Mouse (Mus musculus) hindbrain, postnatal 0 days (tissue): ENCODE measurements around the gene Cd180. TPM values are rescaled to one million over a fixed set of nuclear protein-coding genes. Genes with fewer than 3 reads are reported as not detected.

ENCODE experiments used
- ATAC-seq: fragments of 200-750 bp; cut with Nextera tagmentation; 2 replicates; pipeline ENCODE4 v1.8.0; 2017; ENCODE audit warnings: mild to moderate bottlenecking, moderate TSS enrichment, moderate library complexity
- DNase-seq: peaks from one replicate; pipeline ENCODE4 v3.0.0-alpha.2; 2015; ENCODE audit warnings: low spot score
- H3K27ac ChIP-seq: fragments of 300-500 bp; sonication (generic); 2 replicates; pipeline ENCODE4 v1.5.1; 2014; ENCODE audit warnings: mild to moderate bottlenecking
- H3K27me3 ChIP-seq: fragments of 300-500 bp; sonication (generic); 2 replicates; pipeline ENCODE4 v1.6.1; 2014; ENCODE audit warnings: low read length, mixed read lengths; ENCODE audit not compliant: insufficient read depth
- H3K36me3 ChIP-seq: fragments of 300-500 bp; sonication (generic); 2 replicates; pipeline ENCODE4 v1.6.1; 2014; ENCODE audit warnings: low read length, mixed read lengths; ENCODE audit not compliant: insufficient read depth
- H3K4me1 ChIP-seq: fragments of 300-500 bp; sonication (generic); 2 replicates; pipeline ENCODE4 v1.6.1; 2014; ENCODE audit warnings: antibody characterized with exemption, low read length, mixed read lengths; ENCODE audit not compliant: insufficient read depth
- H3K4me2 ChIP-seq: fragments of 300-500 bp; sonication (generic); 2 replicates; pipeline ENCODE4 v1.6.1; 2014; ENCODE audit warnings: low read depth, mild to moderate bottlenecking, low read length, moderate library complexity, mixed read lengths
- H3K4me3 ChIP-seq: fragments of 300-500 bp; sonication (generic); 2 replicates; pipeline ENCODE4 v1.5.1; 2014; ENCODE audit warnings: low read length
- H3K9ac ChIP-seq: fragments of 300-500 bp; sonication (generic); replicated peaks from 2 replicates; pipeline ENCODE4 v1.6.1; 2014; ENCODE audit warnings: mild to moderate bottlenecking, low read length, moderate library complexity, mixed read lengths
- H3K9me3 ChIP-seq: fragments of 300-500 bp; sonication (generic); 2 replicates; pipeline ENCODE4 v1.6.1; 2016; ENCODE audit warnings: low read length, mixed read lengths
- CTCF ChIP-seq: IDR thresholded peaks from 2 replicates; pipeline ENCODE4 v1.5.1; 2016; ENCODE audit warnings: antibody characterized with exemption, control low read depth, low read depth
- WGBS: fragments of 180-500 bp; shearing (Covaris S2); extraction: QIAGEN DNeasy Blood & Tissue Kit; methylation state at CpG from one replicate; pipeline ENCODE4 v1.1.7; 2014; 5-methylcytosine and 5-hydroxymethylcytosine counted together
- polyA plus RNA-seq: library from polyadenylated mRNA; unstranded; fragments of >200 nt; fragmentation: Nextera tagmentation; extraction: Ambion mirVana; gene quantifications from 2 replicates; pipeline ENCODE4 v1.2.1, GENCODE M21; 2015
- total RNA-seq: library from RNA; depleted of rRNA; stranded (reverse); fragments of >200 nt; gene quantifications from 2 replicates; pipeline ENCODE4 v1.2.3, GENCODE M21; 2014; rRNA removed

Gene Cd180
- total RNA-seq: 0.68 and 1.9 TPM in 2 replicates
- 1.1 and 1.4 TPM in 2 replicates for polyA plus RNA-seq

GRCm38 (mm10) chr13:102693341-102693801, at the start of gene Cd180:
Cd180 (plus strand) TSS chr13:102693558.
- Histone ChIP-seq H3K4me3 (no peak within 1 kb of the TSS), H3K27me3 (no peaks in the 10 kb centered on the region), H3K9me3 (no peaks in the 10 kb centered on the region), H3K4me1 (no peaks in the 10 kb centered on the region), H3K27ac (no peak within 1 kb of the TSS), H3K9ac (no peak within 1 kb of the TSS), H3K4me2 (no peak within 1 kb of the TSS), H3K36me3 (no peaks in the 10 kb centered on the region)
- DNase-seq (peak; percentile 48), ATAC-seq (peak; percentile 59; the same call in 1 of the 2 replicates)
- no peak for TF ChIP-seq CTCF
- WGBS: 60% methylated on average over 8 of the region's 8 CpGs

GRCm38 (mm10) chr13:102644344-102644743, 49.0 kb upstream of the Cd180 start:
- ATAC-seq (no peak), DNase-seq (peak; percentile 18)
- no peak for TF ChIP-seq CTCF
- no peaks in the 10 kb centered on the region for H3K27me3 ChIP-seq
- H3K9me3 ChIP-seq: no peaks in the 10 kb centered on the region
- H3K4me1 ChIP-seq: peaks cover 5% of the 10 kb centered on the region; the same call in 1 of the 2 replicates
- no peak overlapping the region for H3K9ac ChIP-seq
- no peaks in the 10 kb centered on the region for H3K36me3 ChIP-seq
- H3K27ac ChIP-seq: no peak overlapping the region
- H3K4me2 ChIP-seq: peak overlapping the region; percentile 42
- no peak overlapping the region for H3K4me3 ChIP-seq
- 22% methylated on average over 8 of the region's 8 CpGs for WGBS

DNA sequence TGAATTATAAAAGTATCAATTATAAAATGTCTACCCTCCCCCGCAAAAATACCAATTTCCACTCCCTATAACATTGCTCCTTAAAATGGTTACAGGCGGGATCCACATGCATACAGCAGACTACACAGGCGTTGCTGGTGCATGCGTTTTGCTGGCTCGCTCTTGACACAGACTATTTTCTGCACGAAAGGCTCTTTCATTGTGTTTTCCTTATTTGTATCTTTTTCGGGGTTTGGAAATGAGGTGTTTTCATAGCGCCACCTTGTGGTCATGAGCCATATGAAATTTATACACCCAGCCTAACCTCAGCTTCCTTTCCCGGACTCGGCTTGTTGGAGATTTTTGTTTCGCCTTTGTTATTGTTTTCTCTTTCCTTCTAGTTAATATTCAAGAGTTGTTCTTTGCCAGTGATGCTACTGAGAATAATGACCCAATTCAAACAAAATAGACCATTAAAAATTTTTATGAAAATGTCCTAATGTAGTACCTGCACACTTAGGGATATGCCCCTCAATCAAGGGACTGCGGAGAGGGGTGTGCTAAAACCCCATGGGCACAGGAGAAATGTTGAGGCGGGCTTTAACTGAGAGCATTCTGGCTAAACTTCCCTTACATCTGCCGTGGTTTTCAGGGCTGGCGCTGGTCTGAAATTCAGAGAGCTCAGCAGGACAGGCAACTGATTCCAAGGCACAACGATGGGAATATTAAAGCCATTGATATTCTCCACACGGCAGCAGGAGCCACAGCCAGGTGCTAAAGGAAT, 48.4 kb upstream of the Cd180 start:
- no peaks in the 10 kb centered on the region for H3K9me3 ChIP-seq
- H3K9ac ChIP-seq: no peak overlapping the region
- peak overlapping the region; percentile 42 for H3K4me2 ChIP-seq
- DNase-seq (peak; percentile 93), ATAC-seq (peak; percentile 83)
- H3K4me3 ChIP-seq: peak overlapping the region; percentile 3; the same call in 1 of the 2 replicates
- 14% methylated on average over 17 of the region's 17 CpGs for WGBS
- no peaks in the 10 kb centered on the region for H3K36me3 ChIP-seq
- no peak overlapping the region; the same call in 1 of the 2 replicates for H3K27ac ChIP-seq
- H3K4me1 ChIP-seq: peaks cover 5% of the 10 kb centered on the region; the same call in 1 of the 2 replicates
- peak; percentile 88 for TF ChIP-seq CTCF
- H3K27me3 ChIP-seq: no peaks in the 10 kb centered on the region

DNA sequence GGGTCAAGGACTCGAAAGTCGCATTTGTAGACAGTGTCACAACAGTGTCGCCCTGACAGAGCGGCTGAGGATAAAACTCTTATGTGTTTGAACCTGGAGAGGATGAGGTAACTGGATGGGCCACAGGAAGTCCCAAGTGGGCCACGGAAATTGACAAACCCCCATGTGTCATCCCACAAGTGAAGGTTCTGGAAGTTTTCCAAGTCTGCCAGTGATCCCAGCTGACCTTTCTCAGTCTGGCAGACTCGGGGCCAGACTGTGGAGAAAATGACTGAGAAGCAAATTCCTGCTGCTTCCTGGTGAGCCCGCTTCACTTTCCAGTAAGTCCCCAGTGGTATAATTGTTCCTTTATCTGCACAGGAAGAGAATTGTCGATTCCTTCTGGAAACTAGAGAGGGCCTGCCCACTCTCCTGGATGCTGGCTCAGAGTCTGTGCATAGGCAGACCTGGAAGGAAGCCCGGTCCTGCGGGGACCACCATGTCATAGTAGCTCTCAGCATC, 47.0 kb upstream of the Cd180 start:
- H3K27ac ChIP-seq: peak overlapping the region; percentile 36; the same call in 1 of the 2 replicates
- 51% methylated on average over 10 of the region's 10 CpGs for WGBS
- TF ChIP-seq CTCF: no peak
- no peak overlapping the region for H3K9ac ChIP-seq
- H3K9me3 ChIP-seq: no peaks in the 10 kb centered on the region
- H3K27me3 ChIP-seq: no peaks in the 10 kb centered on the region
- ATAC-seq: no peak
- H3K4me3 ChIP-seq: no peak overlapping the region
- no peaks in the 10 kb centered on the region for H3K36me3 ChIP-seq
- 0 out of 2 replicates have a peak overlapping the region, but pooled peaks have one; percentile 2 for H3K4me2 ChIP-seq
- DNase-seq: peak; percentile 50
- peaks cover 5% of the 10 kb centered on the region; the same call in 1 of the 2 replicates for H3K4me1 ChIP-seq

GRCm38 (mm10) chr13:102647511-102647910, 45.8 kb upstream of the Cd180 start:
- Histone ChIP-seq H3K9ac (no peak overlapping the region), H3K36me3 (no peaks in the 10 kb centered on the region)
- ATAC-seq: no peak

DNA sequence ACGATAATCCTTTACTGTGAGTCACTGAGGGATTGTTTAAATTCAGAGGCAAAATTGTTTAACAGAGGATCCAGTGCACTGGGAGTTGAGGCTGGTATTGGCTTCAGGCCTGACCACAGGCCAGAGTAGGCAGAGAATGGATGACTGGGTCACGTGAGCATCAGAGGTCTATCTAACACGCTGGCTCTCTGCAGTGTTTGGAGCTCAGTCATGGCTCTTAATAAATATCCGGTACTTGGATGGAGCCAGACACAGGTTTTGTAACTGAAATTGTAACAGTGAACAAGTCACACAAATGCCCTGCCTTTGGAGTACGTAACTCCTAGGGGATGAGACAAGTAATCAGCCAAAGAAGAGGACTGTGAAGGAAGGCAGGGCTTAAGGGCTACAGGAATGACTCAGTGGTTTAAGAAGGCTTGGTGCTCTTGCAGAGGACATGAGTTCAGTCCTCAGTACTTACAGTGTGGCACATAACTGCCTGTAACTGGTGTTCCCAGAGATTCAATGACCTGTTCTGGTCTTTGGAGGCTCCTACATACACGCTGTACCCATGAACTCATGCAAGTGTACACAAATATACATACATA, 41.0 kb upstream of the Cd180 start:
- no peak for TF ChIP-seq CTCF
- Histone ChIP-seq H3K4me3 (no peak overlapping the region), H3K4me1 (no peaks in the 10 kb centered on the region), H3K9me3 (no peaks in the 10 kb centered on the region), H3K36me3 (no peaks in the 10 kb centered on the region), H3K27ac (no peak overlapping the region), H3K27me3 (no peaks in the 10 kb centered on the region), H3K9ac (no peak overlapping the region), H3K4me2 (no peak overlapping the region)
- no peak for ATAC-seq
- no peak for DNase-seq
- 85% methylated on average over 6 of the region's 6 CpGs for WGBS

More at GRCm38 (mm10) chr13:102647511-102647910, 45.8 kb upstream of the Cd180 start:
- Histone ChIP-seq H3K4me2 (no peak overlapping the region), H3K27ac (no peak overlapping the region), H3K27me3 (no peaks in the 10 kb centered on the region), H3K4me1 (peaks cover 5% of the 10 kb centered on the region; the same call in 1 of the 2 replicates), H3K9me3 (no peaks in the 10 kb centered on the region), H3K4me3 (no peak overlapping the region)
- WGBS: 86% methylated on average over 4 of the region's 4 CpGs
- no peak for DNase-seq
- no peak for TF ChIP-seq CTCF
